Mouse (Mus musculus) spleen, adult 2 months (tissue): ENCODE data around the gene C2cd2l. TPM values are rescaled to one million over a fixed set of nuclear protein-coding genes. Genes with fewer than 3 reads are reported as not detected.
A peak's percentile ranks its signal among the peaks of the same experiment; 100 is the strongest.
"Not testable (repeated sequence)": the region's sequence is repeated elsewhere in the genome, so short reads cannot be mapped to it uniquely, and the experiment has no call there.

Source experiments
- DNase-seq, 2 experiments: peaks; one replicate each; pipeline versions ENCODE4 v3.0.0 to v3.0.0-alpha.2; 2012 to 2021; ENCODE audit warnings: low spot score in 2 of 2, low read depth in 1 of 2
- H3K27ac ChIP-seq: fragments of 200-500 bp; 2 replicates; pipeline ENCODE4 v1.5.1; 2012; ENCODE audit warnings: low read length, inconsistent platforms; ENCODE audit not compliant: insufficient read depth
- H3K27me3 ChIP-seq: fragments of 200-500 bp; 2 replicates; pipeline ENCODE4 v1.6.1; 2012; ENCODE audit warnings: mild to moderate bottlenecking, moderate library complexity, low read length, inconsistent platforms; ENCODE audit not compliant: control insufficient read depth, insufficient read depth
- H3K36me3 ChIP-seq: fragments of 200-500 bp; 2 replicates; pipeline ENCODE4 v1.6.1; 2012; ENCODE audit warnings: mild to moderate bottlenecking, low read length, inconsistent platforms; ENCODE audit not compliant: control insufficient read depth, insufficient read depth
- H3K4me1 ChIP-seq: fragments of 200-500 bp; 2 replicates; pipeline ENCODE4 v1.6.1; 2011; ENCODE audit warnings: inconsistent platforms; ENCODE audit not compliant: control insufficient read depth, insufficient read depth, insufficient read length
- H3K4me3 ChIP-seq: fragments of 200-500 bp; 2 replicates; pipeline ENCODE4 v1.5.1; 2011; ENCODE audit warnings: mild to moderate bottlenecking, inconsistent platforms; ENCODE audit not compliant: insufficient read depth, insufficient read length; ENCODE audit errors: extremely low read depth
- CTCF ChIP-seq: fragments of 200-500 bp; IDR thresholded peaks from 2 replicates; pipeline ENCODE4 v1.5.1; 2011; ENCODE audit warnings: mild to moderate bottlenecking, inconsistent platforms; ENCODE audit not compliant: insufficient read depth, insufficient read length, insufficient replicate concordance; ENCODE audit errors: extremely low read depth
- POLR2A ChIP-seq: fragments of 200-500 bp; IDR thresholded peaks from 2 replicates; pipeline ENCODE4 v1.6.1; 2011; ENCODE audit warnings: low read depth, low read length, inconsistent platforms
- WGBS: fragments of 180-500 bp; shearing (Covaris S2); methylation state at CpG from one replicate; pipeline ENCODE4 v1.1.7; 2018; 5-methylcytosine and 5-hydroxymethylcytosine counted together
- polyA plus RNA-seq: library from polyadenylated mRNA; depleted of rRNA; stranded (reverse); fragments of >200 nt; gene quantifications from 2 replicates; pipeline ENCODE4 v1.2.3, GENCODE M21; 2012

The C2cd2l gene
- polyA plus RNA-seq, 1 experiment: 28.0 TPM

DNA sequence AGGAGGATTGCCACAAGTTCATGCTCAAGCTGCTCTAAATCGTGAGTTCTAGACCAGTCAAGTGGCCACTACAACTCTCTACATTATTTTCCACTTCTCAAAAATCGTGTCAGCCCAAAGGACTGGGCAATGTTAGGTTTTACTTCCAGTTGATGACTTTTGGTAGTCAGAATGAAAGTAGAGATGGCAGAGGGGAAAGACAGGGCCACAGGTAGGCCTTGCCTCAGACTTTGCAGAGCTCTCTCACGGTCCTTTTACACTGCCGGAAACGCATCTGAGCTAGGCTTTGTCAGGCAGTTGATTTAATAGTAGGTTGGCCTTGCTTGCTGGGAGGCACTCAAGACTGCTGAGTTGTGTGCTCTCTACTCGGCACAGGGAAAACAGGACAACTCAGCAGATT, 4.1 kb upstream of the C2cd2l start:
- no peak overlapping the region for H3K4me3 ChIP-seq
- no peaks in the 10 kb centered on the region for H3K27me3 ChIP-seq
- peaks cover 8% of the 10 kb centered on the region; the same call in 1 of the 2 replicates for H3K4me1 ChIP-seq
- no peak overlapping the region for H3K27ac ChIP-seq
- TF ChIP-seq CTCF: no peak
- 0 out of 2 replicates have a peak, but pooled peaks cover 1% of the 10 kb centered on the region for H3K36me3 ChIP-seq
- no peak for DNase-seq
- 79% methylated on average over 6 of the region's 6 CpGs for WGBS

GRCm38 (mm10) chr9:44323656-44324055, 3.6 kb upstream of the C2cd2l start:
- not testable (repeated sequence) for H3K4me1 ChIP-seq, DNase-seq, H3K36me3 ChIP-seq, H3K27me3 ChIP-seq, H3K27ac ChIP-seq, H3K4me3 ChIP-seq
- WGBS: 89% methylated on average over 4 of the region's 4 CpGs

DNA sequence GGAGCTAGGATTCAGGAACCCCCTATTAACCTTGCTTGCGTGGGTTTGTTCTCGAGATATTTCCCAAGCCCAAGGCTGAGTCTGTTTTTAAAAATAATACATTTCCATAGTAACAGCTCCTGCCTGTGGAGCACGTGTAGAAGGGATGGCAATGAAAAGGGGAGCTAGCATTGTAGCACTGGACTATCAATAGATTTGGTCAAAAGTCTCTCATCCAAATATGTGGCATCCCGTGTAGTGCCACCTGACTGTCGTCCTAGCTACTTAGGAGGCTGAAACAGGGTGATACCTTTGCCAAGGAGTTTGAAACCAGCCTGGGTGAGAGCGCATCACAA, 681 bp upstream of the C2cd2l start:
- TF ChIP-seq POLR2A: no peak
- TF ChIP-seq CTCF: no peak
- peaks cover 9% of the 10 kb centered on the region for H3K4me1 ChIP-seq
- H3K27me3 ChIP-seq: no peaks in the 10 kb centered on the region
- H3K27ac ChIP-seq: peak overlapping the region; percentile 1; the same call in 1 of the 2 replicates
- DNase-seq: no peak
- peak overlapping the region; percentile 25; the same call in 1 of the 2 replicates for H3K4me3 ChIP-seq
- peaks cover 6% of the 10 kb centered on the region for H3K36me3 ChIP-seq
- 24% methylated on average over 6 of the region's 6 CpGs for WGBS

- TF ChIP-seq CTCF (no peak), POLR2A (no peak)
- Histone ChIP-seq H3K4me3 (peak overlapping the region; percentile 89), H3K27me3 (no peaks in the 10 kb centered on the region), H3K4me1 (peaks cover 8% of the 10 kb centered on the region), H3K27ac (peak overlapping the region; percentile 73), H3K36me3 (peaks cover 13% of the 10 kb centered on the region)
- no peak for DNase-seq
- 3% methylated on average over 37 of the region's 37 CpGs for WGBS
Observed at GRCm38 (mm10) chr9:44319105-44319886, 789 bp downstream of the C2cd2l start.

DNA sequence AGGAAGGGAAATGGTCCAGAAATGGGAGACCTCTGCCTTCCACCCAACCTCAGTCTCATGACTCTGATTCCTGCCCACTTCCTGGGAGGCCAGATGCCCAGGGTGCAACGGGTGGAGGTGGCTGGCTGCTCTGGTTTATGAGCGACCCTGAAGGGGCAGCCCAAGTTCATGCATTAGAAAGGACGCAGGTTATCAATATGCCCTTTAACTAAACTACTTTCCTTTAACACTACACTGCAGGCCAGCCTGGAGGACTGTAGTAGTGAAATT, 1.3 kb downstream of the C2cd2l start:
- Histone ChIP-seq H3K4me1 (peaks cover 8% of the 10 kb centered on the region), H3K27ac (no peak overlapping the region), H3K36me3 (peaks cover 17% of the 10 kb centered on the region), H3K4me3 (0 out of 2 replicates have a peak overlapping the region, but pooled peaks have one; percentile 89), H3K27me3 (no peaks in the 10 kb centered on the region)
- WGBS: 22% methylated on average over 3 of the region's 3 CpGs
- DNase-seq: no peak
- TF ChIP-seq POLR2A: no peak
- no peak for TF ChIP-seq CTCF

DNA sequence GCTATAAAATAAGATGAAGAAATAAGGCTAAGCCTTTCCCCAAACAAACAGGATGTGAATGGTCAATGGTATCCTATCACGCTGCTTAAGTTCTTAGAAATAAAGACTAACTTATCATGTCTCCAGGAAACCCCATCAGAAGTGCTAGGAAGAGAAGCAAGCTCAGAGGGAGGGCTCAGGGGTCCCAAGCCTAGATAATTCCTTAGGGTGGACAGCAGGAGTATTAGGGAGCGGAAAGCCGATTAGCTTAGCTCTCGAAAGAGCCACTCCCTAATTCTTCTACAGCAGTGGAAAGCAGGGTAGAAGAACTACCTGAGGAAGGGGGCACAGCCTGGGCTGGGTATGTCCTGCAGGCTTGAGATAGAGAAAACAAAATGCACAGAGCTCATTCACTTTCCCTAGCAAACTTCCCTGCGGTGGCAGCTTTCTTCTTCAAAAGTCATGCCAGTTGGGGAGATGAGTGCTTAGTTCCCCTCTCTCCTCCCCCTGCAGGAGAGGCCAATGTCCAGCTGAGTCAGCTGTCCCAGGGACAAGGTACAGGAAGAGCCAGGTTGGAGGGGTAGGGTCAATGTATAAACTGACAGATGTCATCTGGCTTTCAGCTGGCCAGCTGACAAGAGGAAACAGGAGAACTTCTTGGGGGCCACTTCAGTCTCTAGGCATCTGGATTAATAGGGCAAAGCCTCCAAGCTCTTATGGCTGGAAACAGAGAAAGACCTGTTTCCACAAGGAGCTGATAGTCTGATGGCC, 1.8 kb downstream of the C2cd2l start:
- TF ChIP-seq CTCF (no peak), POLR2A (no peak)
- H3K4me1 ChIP-seq: peaks cover 8% of the 10 kb centered on the region
- H3K4me3 ChIP-seq: 0 out of 2 replicates have a peak overlapping the region, but pooled peaks have one; percentile 1
- no peak overlapping the region for H3K27ac ChIP-seq
- H3K27me3 ChIP-seq: no peaks in the 10 kb centered on the region
- WGBS: 82% methylated on average over 5 of the region's 5 CpGs
- H3K36me3 ChIP-seq: peaks cover 20% of the 10 kb centered on the region
- no peak for DNase-seq

- Histone ChIP-seq H3K4me3 (no peak overlapping the region), H3K4me1 (peaks cover 8% of the 10 kb centered on the region), H3K27ac (no peak overlapping the region), H3K27me3 (no peaks in the 10 kb centered on the region), H3K36me3 (peaks cover 26% of the 10 kb centered on the region)
- DNase-seq: no peak
- WGBS: 94% methylated on average over 4 of the region's 4 CpGs
- TF ChIP-seq CTCF: no peak
- TF ChIP-seq POLR2A: no peak
Observed at GRCm38 (mm10) chr9:44317452-44317851, 2.6 kb downstream of the C2cd2l start.
